Mouse (Mus musculus): ENCODE results near the gene Rpl23.
A peak's percentile ranks its signal among the peaks of the same experiment; 100 is the strongest.
"Not testable (repeated sequence)": the region's sequence is repeated elsewhere in the genome, so short reads cannot be mapped to it uniquely, and the experiment has no call there.

Gene Rpl23

DNA sequence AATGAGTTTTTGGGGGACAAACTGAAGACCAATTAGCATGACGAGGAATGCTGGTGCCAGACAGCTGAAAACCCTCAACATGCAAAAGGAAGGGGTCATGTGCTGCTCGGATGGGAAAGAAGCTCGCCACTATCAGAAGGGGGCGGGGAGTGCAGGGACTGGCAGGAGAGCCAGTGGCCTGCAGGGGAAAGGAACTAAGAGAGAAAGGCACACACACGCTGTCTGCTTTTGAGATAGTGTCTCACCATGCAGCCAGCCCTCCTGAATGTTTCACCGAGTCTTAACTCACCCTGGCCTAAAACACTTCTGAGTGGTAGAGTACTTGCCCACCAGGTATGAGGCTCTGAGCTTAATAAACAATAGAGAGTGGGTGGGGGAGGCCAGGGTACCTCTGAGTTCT, 23.3 kb downstream of the Rpl23 start:
- no peak for DNase-seq

DNA sequence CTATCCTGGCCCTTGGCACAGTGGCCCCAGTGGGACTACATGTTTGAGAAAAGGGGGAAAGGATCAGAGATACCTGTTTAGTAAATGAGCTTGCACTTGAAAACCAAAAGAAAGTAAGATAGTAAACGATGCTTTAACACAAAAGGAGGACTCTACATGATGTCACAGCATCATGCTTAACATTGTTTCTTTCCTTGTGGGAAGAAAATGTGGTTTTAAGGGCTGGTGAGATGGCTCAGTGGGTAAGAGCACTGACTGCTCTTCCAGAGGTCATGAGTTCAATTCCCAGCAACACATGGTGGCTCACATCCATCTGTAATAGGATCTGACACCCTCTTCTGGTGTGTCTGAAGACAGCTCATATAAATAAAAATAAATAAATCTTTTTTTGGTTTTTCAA, 24.1 kb downstream of the Rpl23 start:
- no peak for DNase-seq

DNA sequence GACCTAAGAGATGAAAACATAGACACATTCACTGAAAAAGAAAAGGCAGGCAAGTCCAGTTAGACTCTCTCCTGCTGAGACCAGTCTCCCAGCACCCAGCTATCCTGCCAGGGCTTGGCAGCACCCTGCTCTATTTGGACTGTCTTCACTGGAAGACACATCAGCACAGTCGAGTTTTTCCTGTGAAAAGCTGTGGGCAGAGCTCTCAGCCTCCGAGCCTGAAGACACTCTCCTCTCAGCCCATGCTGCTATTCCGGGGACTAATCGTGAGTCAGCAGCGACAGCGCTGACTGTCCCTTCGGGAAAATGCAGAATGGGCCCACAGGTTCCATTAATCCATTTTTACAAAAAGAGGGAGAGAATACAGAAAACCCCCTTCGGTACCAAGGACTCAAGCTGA, 29.0 kb downstream of the Rpl23 start:
- DNase-seq, result no peak

DNA sequence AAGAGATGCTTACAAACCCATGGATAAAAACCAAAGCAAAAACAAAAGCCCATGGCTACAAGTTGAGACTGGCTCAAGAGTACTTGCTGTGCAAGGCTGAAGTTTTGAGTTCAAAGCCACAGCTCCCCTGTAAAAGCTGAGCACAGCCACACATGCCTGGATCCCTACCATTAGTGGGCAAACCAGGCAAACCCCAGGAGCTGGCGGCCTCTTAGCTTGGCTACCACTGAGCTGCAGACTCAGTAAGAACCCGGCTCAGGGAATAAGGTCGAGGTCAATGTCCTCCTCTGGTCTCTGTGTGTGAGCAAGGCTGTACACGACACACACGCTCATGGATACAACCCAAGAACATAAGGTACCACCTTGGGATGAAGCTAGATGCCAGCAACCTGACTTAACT, 33.7 kb downstream of the Rpl23 start:
- no peak for DNase-seq

- no peak for DNase-seq
Measured at GRCm38 (mm10) chr11:97747773-97748172, 34.5 kb downstream of the Rpl23 start.

GRCm38 (mm10) chr11:97745331-97745721, 36.9 kb downstream of the Rpl23 start:
- no peak for DNase-seq

DNA sequence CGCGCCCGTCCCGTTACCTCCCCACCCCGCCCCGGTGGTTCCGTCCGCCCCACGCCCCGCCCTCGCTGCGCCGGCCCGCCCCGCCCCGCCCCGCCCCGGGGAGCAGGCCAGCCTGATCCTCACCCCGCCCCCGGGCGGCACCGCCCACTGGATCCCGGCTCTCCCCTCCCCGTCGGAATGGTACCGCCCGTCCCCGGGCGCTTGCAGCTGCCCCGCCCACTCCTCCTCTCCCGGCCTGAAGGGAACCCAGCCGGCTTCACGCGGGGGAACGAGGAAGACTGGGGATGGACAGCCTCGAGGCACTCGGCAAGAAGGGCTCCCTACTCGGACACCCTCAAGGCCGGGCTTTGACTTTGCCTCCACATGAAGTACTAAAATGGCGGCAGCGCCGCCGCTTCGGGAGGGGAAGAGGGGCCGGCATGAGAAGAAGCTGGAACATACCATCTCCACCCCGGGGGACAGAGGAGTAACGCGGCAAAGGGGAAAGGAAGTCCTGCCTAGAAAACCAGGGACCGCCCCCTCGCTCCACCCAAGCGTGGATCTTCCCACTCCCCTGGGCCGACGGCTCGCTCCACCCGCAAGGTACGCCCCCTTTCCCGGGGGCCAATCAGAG, 37.4 kb downstream of the Rpl23 start:
- DNase-seq, result peak; percentile 100

GRCm38 (mm10) chr11:97744063-97744717, 38.0 kb downstream of the Rpl23 start, which contains the start of gene Pip4k2b:
Pip4k2b (minus strand) TSS chr11:97744704.
- DNase-seq, result peak in 1 of 2 experiments; percentile 41

GRCm38 (mm10) chr11:97743423-97743822, 38.8 kb downstream of the Rpl23 start:
- DNase-seq, result no peak

DNA sequence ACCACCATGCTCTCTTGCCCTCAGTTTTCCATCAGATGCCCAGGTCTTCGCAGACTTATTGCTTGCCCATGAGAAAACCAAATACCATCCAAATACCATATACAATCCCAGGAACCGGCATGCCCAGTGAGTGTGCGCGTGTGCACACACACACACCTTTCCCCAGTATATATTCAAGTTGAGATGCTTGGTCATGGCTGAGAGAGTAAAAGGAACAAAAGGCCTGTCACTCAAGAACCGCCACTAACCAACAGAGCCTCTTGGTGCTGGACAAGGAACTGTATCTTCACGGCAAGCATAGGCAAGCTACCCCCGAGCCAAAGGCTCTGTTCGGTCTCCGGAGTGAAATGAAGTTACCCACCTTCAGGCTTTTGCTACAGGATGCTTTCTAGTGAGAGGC, 39.6 kb downstream of the Rpl23 start:
- DNase-seq, result no peak

GRCm38 (mm10) chr11:97742157-97742556, 40.1 kb downstream of the Rpl23 start:
- no peak for DNase-seq

DNA sequence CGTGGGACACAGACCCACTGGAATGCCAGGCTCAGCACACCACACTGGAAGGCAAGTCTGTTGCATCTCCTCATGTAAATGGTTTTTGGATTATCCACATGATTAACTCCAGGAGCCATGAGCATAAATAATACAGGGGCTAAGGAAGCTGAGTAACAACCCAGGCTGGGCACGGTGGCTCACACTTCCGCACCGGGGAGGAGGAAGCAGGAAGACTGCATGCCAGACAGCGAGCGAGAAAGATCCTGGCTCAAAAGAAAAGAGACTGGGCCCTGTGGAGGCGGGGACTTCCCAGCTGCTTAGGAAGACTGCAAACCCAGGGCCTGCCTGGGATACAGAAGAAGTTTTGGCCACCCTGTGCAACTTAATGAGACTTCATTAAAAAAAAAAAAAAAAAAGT, 42.0 kb downstream of the Rpl23 start:
- DNase-seq, result peak; percentile 59 to 73

DNA sequence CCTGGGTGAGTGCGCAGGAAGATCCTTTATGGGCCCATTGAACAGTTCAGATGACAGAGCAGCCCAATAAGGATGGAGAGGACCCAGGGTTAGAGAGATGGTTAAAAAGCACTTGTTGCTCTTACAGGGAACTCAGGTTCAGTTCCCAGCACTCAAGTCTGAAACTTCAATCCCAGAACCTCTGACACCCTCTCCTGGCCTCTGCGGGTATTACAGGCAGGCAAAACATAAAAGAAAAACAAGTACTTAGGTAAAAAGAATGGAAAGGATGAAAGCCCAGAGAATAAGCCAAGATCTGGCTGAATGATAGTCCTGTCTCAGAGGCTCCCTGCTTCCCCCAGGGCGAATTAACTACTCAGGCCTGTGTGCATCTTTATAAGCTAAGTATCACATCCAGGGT, 43.1 kb downstream of the Rpl23 start:
- DNase-seq, result no peak

- no peak for DNase-seq
Measured at GRCm38 (mm10) chr11:97738703-97739102, 43.5 kb downstream of the Rpl23 start.

- no peak for DNase-seq
Measured at GRCm38 (mm10) chr11:97737600-97737999, 44.6 kb downstream of the Rpl23 start.

GRCm38 (mm10) chr11:97736645-97737044, 45.6 kb downstream of the Rpl23 start:
- no peak for DNase-seq

GRCm38 (mm10) chr11:97734810-97735209, 47.4 kb downstream of the Rpl23 start:
- DNase-seq, result not testable (repeated sequence)

DNA sequence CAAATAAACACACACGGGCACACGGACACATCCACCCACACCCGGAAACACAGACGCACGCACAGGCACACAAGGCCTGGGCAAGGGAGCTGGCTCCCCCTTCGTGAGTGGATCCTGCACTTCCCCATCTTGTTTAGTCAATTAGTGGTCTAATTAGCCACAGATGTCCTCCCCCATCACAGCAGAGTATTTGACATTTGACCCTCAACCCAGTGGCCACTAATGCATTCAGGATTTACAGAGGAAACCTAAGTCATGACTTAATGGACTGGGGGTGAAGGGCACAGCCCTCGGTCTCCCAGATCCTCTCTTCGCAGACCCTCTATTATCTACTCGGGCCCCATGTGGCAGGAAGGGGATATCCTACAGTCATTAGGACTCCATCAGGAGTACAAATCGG, 48.5 kb downstream of the Rpl23 start:
- no peak for DNase-seq

DNA sequence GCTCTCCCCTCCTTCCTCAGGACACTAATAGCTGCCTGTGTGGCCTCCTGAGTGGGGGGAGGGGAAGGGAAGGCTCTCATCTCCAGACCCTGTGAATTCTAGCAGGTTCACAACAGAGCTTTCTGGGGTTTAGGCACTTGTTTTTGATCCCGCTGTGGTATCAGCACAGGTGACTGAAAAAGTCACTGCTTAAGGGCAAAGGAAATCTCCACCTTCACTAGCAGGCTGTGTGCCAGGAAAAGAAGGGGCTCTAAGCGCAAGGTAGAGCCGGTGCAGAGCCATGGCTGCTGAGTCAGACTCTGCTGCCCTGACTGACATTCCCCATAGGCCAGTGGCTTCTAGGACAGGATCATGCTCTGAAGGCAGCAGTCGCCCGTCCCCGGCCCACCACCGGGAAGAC, 53.5 kb downstream of the Rpl23 start:
- no peak for DNase-seq

DNA sequence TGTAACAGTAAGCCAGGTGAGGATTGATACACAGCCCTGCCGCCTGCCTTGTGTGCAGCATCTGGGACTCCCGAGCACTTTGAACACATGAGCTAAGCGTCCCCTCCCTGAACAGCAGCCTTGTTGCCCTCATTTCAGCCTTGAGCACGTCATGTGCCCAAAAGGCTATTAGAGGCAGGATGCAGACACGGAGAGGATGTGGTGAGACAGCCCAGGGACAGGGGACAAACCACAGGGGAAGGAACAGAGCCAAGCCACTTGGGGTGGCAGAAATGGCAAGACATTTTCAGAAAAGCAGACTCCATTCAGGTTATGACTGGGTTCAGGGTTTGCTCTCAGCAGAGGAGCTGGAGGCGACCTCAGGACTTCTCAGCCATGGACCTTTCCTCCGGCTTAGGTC, 53.9 kb downstream of the Rpl23 start:
- DNase-seq, result no peak
